Comparison of ENCODE assay signal across 12 mouse cellular contexts in the genomic region with DNA sequence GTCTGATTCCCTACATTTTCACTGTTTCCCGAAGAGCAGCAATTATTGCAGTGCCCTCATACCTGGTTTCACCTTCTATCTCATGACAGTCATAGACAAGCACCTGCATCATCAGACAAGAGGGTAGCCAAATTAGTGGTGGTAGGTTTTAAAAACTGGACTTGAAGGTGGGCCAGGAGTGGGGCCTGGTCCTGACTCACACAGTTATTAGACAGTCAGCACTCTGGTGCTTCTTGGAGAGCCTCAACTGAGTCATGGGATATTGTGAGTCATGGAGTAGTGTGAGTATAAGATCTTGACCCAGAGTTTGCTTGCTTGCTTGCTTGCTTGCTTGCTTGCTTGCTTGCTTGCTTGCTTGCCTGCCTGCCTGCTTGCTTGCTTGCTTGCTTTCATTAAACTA.
"Had no signal": no experiment of that assay in that cellular context is flagged by ENCODE, and none has a peak within 500 bp of the region (broad histone marks: within the 10 kb centered on the region; RNA-seq: fewer than 3 reads in every experiment).

No protein-coding gene starts in this region.

- DNase-seq: kidney, postnatal 10 days; kidney, postnatal 36 days; layer of hippocampus, postnatal 36 days; liver, embryonic 13.5 days; lung, adult 2 months; thymus, adult 18-20 months; thymus, postnatal 36 days had no signal

- H3K27me3 ChIP-seq: kidney, embryonic 15.5 days; liver, embryonic 13.5 days; megakaryocyte, embryonic 14.5 days; neural tube, embryonic 13.5 days had no signal

- ATAC-seq: midbrain, embryonic 13.5 days; midbrain, embryonic 16.5 days had no signal
